In the genomic region with DNA sequence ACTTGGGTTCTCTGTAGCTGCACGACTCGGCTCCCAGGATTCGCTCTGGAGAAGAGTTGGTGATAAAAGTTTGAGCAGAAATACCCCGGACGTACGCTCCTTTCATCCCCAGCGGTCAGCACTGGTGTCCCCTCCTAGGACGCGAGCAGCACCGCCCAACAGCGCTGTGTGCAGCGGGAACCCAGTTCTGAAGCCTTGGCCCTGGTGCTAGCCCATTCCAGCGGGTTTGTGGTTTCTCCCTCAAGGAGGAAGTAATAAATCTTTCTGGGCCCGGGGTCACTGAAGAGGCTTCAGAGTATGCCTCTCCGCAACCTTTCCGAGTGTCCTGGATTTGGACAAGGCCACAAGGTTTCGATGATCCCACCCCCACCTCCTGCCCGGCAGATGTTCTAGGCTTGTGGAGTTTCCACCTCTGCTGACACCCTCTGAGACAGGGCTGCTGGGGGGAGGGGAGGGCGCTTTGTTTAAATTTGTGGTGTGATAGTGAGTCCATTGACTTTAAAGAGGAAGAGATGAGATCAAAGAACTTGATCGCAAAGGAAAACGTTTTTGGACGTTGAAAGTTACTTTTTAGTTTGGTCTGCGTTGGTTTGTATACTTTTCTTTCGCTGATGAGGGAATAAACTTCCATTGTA, we compare ENCODE assay signal across 8 mouse cellular contexts. TPM values are rescaled to one million over a fixed set of nuclear protein-coding genes. Genes with fewer than 3 reads are reported as not detected.
A peak's percentile ranks its signal among the peaks of the same experiment; 100 is the strongest.
DNase-seq lines count a peak whose midpoint lies in the region; ATAC-seq and TF ChIP-seq lines count a peak whose summit lies in the region.

No protein-coding gene starts in this region.

- 2% methylated on average over 24 of the region's 24 CpGs for WGBS in embryonic facial prominence, embryonic 12.5 days
- 2% methylated on average over 24 of the region's 24 CpGs for WGBS in hindbrain, embryonic 14.5 days
- WGBS in limb, embryonic 14.5 days: 2% methylated on average over 24 of the region's 24 CpGs
- WGBS in midbrain, embryonic 12.5 days: 1% methylated on average over 24 of the region's 24 CpGs

- TF ChIP-seq POLR2A in limb, embryonic 14.5 days (IDR thresholded peaks at IDR 0.05; ENCODE audit: borderline replicate concordance, extremely low read depth, insufficient read depth, insufficient read length): no peak

- H3K9ac ChIP-seq in embryonic facial prominence, embryonic 12.5 days: peak overlapping the region; percentile 87
- peak overlapping the region; percentile 78 for H3K9ac ChIP-seq in hindbrain, embryonic 14.5 days
- H3K9ac ChIP-seq in limb, embryonic 14.5 days (ENCODE audit: low read depth, low read length, severe bottlenecking): peak overlapping the region; percentile 78
- peak overlapping the region; percentile 83 for H3K9ac ChIP-seq in midbrain, embryonic 12.5 days (replicated peaks)

- peak overlapping the region; percentile 91 for H3K4me2 ChIP-seq in embryonic facial prominence, embryonic 12.5 days (replicated peaks)
- peak overlapping the region; percentile 79 for H3K4me2 ChIP-seq in hindbrain, embryonic 14.5 days (replicated peaks)
- H3K4me2 ChIP-seq in limb, embryonic 14.5 days (replicated peaks; ENCODE audit: low read depth, low read length, severe bottlenecking): peak overlapping the region; percentile 94
- H3K4me2 ChIP-seq in midbrain, embryonic 12.5 days (replicated peaks): peak overlapping the region; percentile 92

- ATAC-seq in embryonic facial prominence, embryonic 12.5 days (ENCODE audit: insufficient number of reproducible peaks, insufficient read depth, low FRiP score, low TSS enrichment): peak; percentile 23; the same call in 1 of the 2 replicates
- peak; percentile 35 for ATAC-seq in hindbrain, embryonic 14.5 days (ENCODE audit: low FRiP score)
- peak; percentile 42; the same call in 1 of the 2 replicates for ATAC-seq in limb, embryonic 14.5 days (ENCODE audit: low FRiP score, low read depth)
- no peak; the same call in 1 of the 2 replicates for ATAC-seq in midbrain, embryonic 12.5 days (ENCODE audit: low FRiP score, low read depth)

- DNase-seq in left cerebral cortex, postnatal 4 days: peak; percentile 26
- no peak for DNase-seq in left cerebral cortex, adult 8-10 months (ENCODE audit: low spot score in 2 of 2)
- peak; percentile 28 for DNase-seq in hindbrain, embryonic 14.5 days (ENCODE audit: low spot score)
- no peak for DNase-seq in limb, embryonic 14.5 days (ENCODE audit: low spot score)
- peak; percentile 13 for DNase-seq in thymus, postnatal 25 days
- no peak for DNase-seq in frontal cortex, postnatal 10 days (ENCODE audit: low spot score in 2 of 2)

- peak overlapping the region; percentile 76 for H3K27ac ChIP-seq in embryonic facial prominence, embryonic 12.5 days
- peak overlapping the region; percentile 26; the same call in 1 of the 2 replicates for H3K27ac ChIP-seq in hindbrain, embryonic 14.5 days
- peak overlapping the region; percentile 64; the same call in 1 of the 2 replicates for H3K27ac ChIP-seq in limb, embryonic 14.5 days (replicated peaks; ENCODE audit: low read depth, low read length)
- peak overlapping the region; percentile 81 for H3K27ac ChIP-seq in midbrain, embryonic 12.5 days (replicated peaks)

- peaks cover 6% of the 10 kb centered on the region; the same call in 1 of the 2 replicates for H3K36me3 ChIP-seq in embryonic facial prominence, embryonic 12.5 days
- H3K36me3 ChIP-seq in hindbrain, embryonic 14.5 days (replicated peaks; ENCODE audit: control insufficient read depth, insufficient read depth): no peaks in the 10 kb centered on the region
- peaks cover 9% of the 10 kb centered on the region for H3K36me3 ChIP-seq in limb, embryonic 14.5 days (ENCODE audit: control insufficient read depth, insufficient read depth, low read length)
- no peaks in the 10 kb centered on the region for H3K36me3 ChIP-seq in midbrain, embryonic 12.5 days

- H3K9me3 ChIP-seq in embryonic facial prominence, embryonic 12.5 days: no peaks in the 10 kb centered on the region
- H3K9me3 ChIP-seq in hindbrain, embryonic 14.5 days (ENCODE audit: control insufficient read depth, low read length): no peaks in the 10 kb centered on the region
- H3K9me3 ChIP-seq in limb, embryonic 14.5 days (ENCODE audit: control insufficient read depth, low read length): no peaks in the 10 kb centered on the region
- H3K9me3 ChIP-seq in midbrain, embryonic 12.5 days: no peaks in the 10 kb centered on the region

- no peaks in the 10 kb centered on the region for H3K27me3 ChIP-seq in embryonic facial prominence, embryonic 12.5 days
- H3K27me3 ChIP-seq in hindbrain, embryonic 14.5 days (ENCODE audit: control insufficient read depth, insufficient read depth, low read length): peaks cover 9% of the 10 kb centered on the region; the same call in 1 of the 2 replicates
- 0 out of 2 replicates have a peak, but pooled peaks cover 3% of the 10 kb centered on the region for H3K27me3 ChIP-seq in limb, embryonic 14.5 days (ENCODE audit: control insufficient read depth, insufficient read depth, low read length)
- peaks cover 14% of the 10 kb centered on the region for H3K27me3 ChIP-seq in midbrain, embryonic 12.5 days

- peaks cover 23% of the 10 kb centered on the region for H3K4me1 ChIP-seq in embryonic facial prominence, embryonic 12.5 days
- H3K4me1 ChIP-seq in hindbrain, embryonic 14.5 days (replicated peaks; ENCODE audit: control insufficient read depth, insufficient read depth, low read length): peaks cover 10% of the 10 kb centered on the region; the same call in 1 of the 2 replicates
- peaks cover 8% of the 10 kb centered on the region; the same call in 1 of the 2 replicates for H3K4me1 ChIP-seq in limb, embryonic 14.5 days (ENCODE audit: control insufficient read depth, insufficient read depth, low read length)
- peaks cover 18% of the 10 kb centered on the region for H3K4me1 ChIP-seq in midbrain, embryonic 12.5 days

- H3K4me3 ChIP-seq in embryonic facial prominence, embryonic 12.5 days: peak overlapping the region; percentile 78
- H3K4me3 ChIP-seq in hindbrain, embryonic 14.5 days (replicated peaks; ENCODE audit: low read length): peak overlapping the region; percentile 63
- peak overlapping the region; percentile 72 for H3K4me3 ChIP-seq in limb, embryonic 14.5 days (replicated peaks; ENCODE audit: low read length)
- H3K4me3 ChIP-seq in midbrain, embryonic 12.5 days: peak overlapping the region; percentile 82

- intact Hi-C loops in left cerebral cortex, postnatal 4 days (cut with DNase I): loop anchor here (2.0 to 10.0 kb wide), 3 partner anchors 65 to 669 kb away; no protein-coding TSS in a partner anchor

RNA-seq across cellular contexts. Expression of a gene that starts 1.2 kb away (rescaled TPM):
- total RNA-seq in left cerebral cortex, postnatal 4 days (2021): 10 to 100 TPM; 53.2 to 63.3 TPM
- 10 to 100 TPM; 63.9 to 66.7 (median 66.2) TPM for total RNA-seq in left cerebral cortex, adult 8-10 months (2022)
- 10.1 and 10.8 TPM in 2 replicates for polyA plus RNA-seq in embryonic facial prominence, embryonic 12.5 days (2016; fragmentation: Nextera tagmentation; extraction: Ambion mirVana)
- polyA plus RNA-seq in hindbrain, embryonic 14.5 days (2014; fragmentation: Nextera tagmentation; extraction: Ambion mirVana): 16.3 and 19.9 TPM in 2 replicates
- 7.5 and 9.7 TPM in 2 replicates for polyA plus RNA-seq in limb, embryonic 14.5 days (2012; rRNA removed)
- polyA plus RNA-seq in limb, embryonic 14.5 days (2014; fragmentation: Nextera tagmentation; extraction: Ambion mirVana): 10.6 and 12.9 TPM in 2 replicates
- 7.2 and 8.5 TPM in 2 replicates for polyA plus RNA-seq in midbrain, embryonic 12.5 days (2016; fragmentation: Nextera tagmentation; extraction: Ambion mirVana)

Comparison
In these comparisons a context has a peak if more than half of its experiments do, and no peak if none do; other contexts are left out.
1. DNase-seq: peak in left cerebral cortex, postnatal 4 days (single experiment), hindbrain, embryonic 14.5 days (single experiment) and thymus, postnatal 25 days (single experiment); none in left cerebral cortex, adult 8-10 months (0 of 2), limb, embryonic 14.5 days (single experiment) and frontal cortex, postnatal 10 days (0 of 2).
2. H3K27ac ChIP-seq: peak in every context shown above with its lines; median percentile 81 in midbrain, embryonic 12.5 days; 76 in embryonic facial prominence, embryonic 12.5 days; 64 in limb, embryonic 14.5 days; 26 in hindbrain, embryonic 14.5 days.
3. Peak in every context shown above with its lines, with median percentiles within 50 percentile points of each other: H3K4me2 ChIP-seq, H3K4me3 ChIP-seq and H3K9ac ChIP-seq.